ENCODE assay signal across 16 mouse cellular contexts in genomic region chr5:9707096-9707495, GRCm38 (mm10). TPM values are rescaled to one million over a fixed set of nuclear protein-coding genes. Genes with fewer than 3 reads are reported as not detected.
"Had no signal": no experiment of that assay in that cellular context is flagged by ENCODE, and none has a peak within 500 bp of the region (broad histone marks: within the 10 kb centered on the region; RNA-seq: fewer than 3 reads in every experiment).

No protein-coding gene starts in this region.

- DNase-seq: gastrocnemius, postnatal 14 days; gastrocnemius, postnatal 36 days; heart, adult 11 months; heart, postnatal 10 days; heart, postnatal 4 days; kidney, adult 18-20 months; kidney, adult 8-10 months; kidney, postnatal 10 days; kidney, postnatal 25 days; kidney, postnatal 4 days; liver; liver, embryonic 13.5 days; liver, postnatal 0 days had no signal

RNA-seq across cellular contexts. Expression of gene Grm3, which starts 17.9 kb away (rescaled TPM):
- total RNA-seq: gastrocnemius, adult 18-20 months; gastrocnemius, adult 8-10 months; gastrocnemius, postnatal 36 days; heart, postnatal 25 days; heart, postnatal 4 days had no signal
